Mouse (Mus musculus) lung, embryonic 16.5 days (tissue): ENCODE measurements around the gene Lrfn4. TPM values are rescaled to one million over a fixed set of nuclear protein-coding genes. Genes with fewer than 3 reads are reported as not detected.

Experiments used
- ATAC-seq: fragments of 200-750 bp; cut with Nextera tagmentation; 2 replicates; pipeline ENCODE4 v1.8.0; 2017; ENCODE audit warnings: low read depth, mild to moderate bottlenecking, moderate library complexity
- H3K27ac ChIP-seq: fragments of 300-500 bp; sonication (generic); 2 replicates; pipeline ENCODE4 v1.5.1; 2014; ENCODE audit warnings: mild to moderate bottlenecking, control low read depth, low read length
- H3K27me3 ChIP-seq: fragments of 300-500 bp; sonication (generic); 2 replicates; pipeline ENCODE4 v1.6.1; 2014; ENCODE audit warnings: low read depth, low read length, mixed read lengths; ENCODE audit not compliant: control insufficient read depth, insufficient read depth
- H3K36me3 ChIP-seq: fragments of 300-500 bp; sonication (generic); 2 replicates; pipeline ENCODE4 v1.6.1; 2014; ENCODE audit warnings: low read length; ENCODE audit not compliant: control insufficient read depth, insufficient read depth
- H3K4me1 ChIP-seq: fragments of 300-500 bp; sonication (generic); replicated peaks from 2 replicates; pipeline ENCODE4 v1.6.1; 2014; ENCODE audit warnings: low read length, mixed read lengths; ENCODE audit not compliant: control insufficient read depth, insufficient read depth
- H3K4me2 ChIP-seq: fragments of 300-500 bp; sonication (generic); 2 replicates; pipeline ENCODE4 v1.6.1; 2014; ENCODE audit warnings: low read depth, low read length, control low read depth
- H3K4me3 ChIP-seq: fragments of 300-500 bp; sonication (generic); 2 replicates; pipeline ENCODE4 v1.5.1; 2014; ENCODE audit warnings: mild to moderate bottlenecking, low read length, control low read depth
- H3K9ac ChIP-seq: fragments of 300-500 bp; sonication (generic); 2 replicates; pipeline ENCODE4 v1.6.1; 2014; ENCODE audit warnings: low read length, control low read depth
- H3K9me3 ChIP-seq: fragments of 300-500 bp; sonication (generic); 2 replicates; pipeline ENCODE4 v1.6.1; 2016; ENCODE audit warnings: low read length; ENCODE audit not compliant: control insufficient read depth
- WGBS: fragments of 180-500 bp; shearing (Covaris S2); extraction: QIAGEN DNeasy Blood & Tissue Kit; methylation state at CpG from one replicate; pipeline ENCODE4 v1.1.7; 2014; 5-methylcytosine and 5-hydroxymethylcytosine counted together
- microRNA-seq: library from miRNA; unstranded; fragments of <30 nt; microRNA quantifications from one replicate; pipeline ENCODE4, GENCODE M21; 2016
- polyA plus RNA-seq: library from polyadenylated mRNA; unstranded; fragments of >200 nt; fragmentation: Nextera tagmentation; extraction: Ambion mirVana; gene quantifications from 2 replicates; pipeline ENCODE4 v1.2.1, GENCODE M21; 2015

The Lrfn4 gene
- polyA plus RNA-seq, 1 experiment from 2014 or later = 4.1 TPM

DNA sequence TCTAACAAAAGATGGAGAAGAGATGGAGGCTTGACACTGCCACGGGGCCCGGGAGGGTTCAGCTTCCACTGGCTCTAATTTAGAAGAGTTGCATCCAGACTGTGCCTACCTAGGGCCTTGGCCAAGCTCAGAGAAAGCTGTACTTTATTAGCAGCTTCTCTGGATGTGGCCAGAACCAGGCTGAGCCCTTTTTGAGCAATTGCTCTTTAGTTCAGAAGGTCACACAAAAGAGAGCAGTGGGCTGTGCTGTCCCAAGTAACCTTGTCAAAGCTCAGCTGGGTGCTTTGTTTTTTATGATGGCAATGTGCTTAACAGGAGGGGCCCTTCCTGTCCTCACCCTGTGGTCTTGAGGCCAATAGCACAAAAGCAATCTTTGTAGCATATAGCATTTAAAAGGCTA is 47.8 kb downstream of the Lrfn4 start:
- no peak for ATAC-seq
- Histone ChIP-seq H3K9ac (no peak overlapping the region), H3K27me3 (no peaks in the 10 kb centered on the region), H3K4me1 (peaks cover 9% of the 10 kb centered on the region), H3K4me2 (no peak overlapping the region), H3K36me3 (no peaks in the 10 kb centered on the region), H3K4me3 (no peak overlapping the region), H3K27ac (no peak overlapping the region), H3K9me3 (no peaks in the 10 kb centered on the region)
- WGBS = 45% methylated on average over 2 of the region's 2 CpGs

GRCm38 (mm10) chr19:4566880-4567279 is 48.6 kb downstream of the Lrfn4 start:
- Histone ChIP-seq H3K4me2 (no peak overlapping the region), H3K9me3 (no peaks in the 10 kb centered on the region), H3K4me1 (peaks cover 9% of the 10 kb centered on the region), H3K27me3 (no peaks in the 10 kb centered on the region), H3K27ac (no peak overlapping the region), H3K36me3 (no peaks in the 10 kb centered on the region), H3K9ac (no peak overlapping the region), H3K4me3 (no peak overlapping the region)
- no peak for ATAC-seq
- WGBS = 70% methylated on average over 2 of the region's 2 CpGs

DNA sequence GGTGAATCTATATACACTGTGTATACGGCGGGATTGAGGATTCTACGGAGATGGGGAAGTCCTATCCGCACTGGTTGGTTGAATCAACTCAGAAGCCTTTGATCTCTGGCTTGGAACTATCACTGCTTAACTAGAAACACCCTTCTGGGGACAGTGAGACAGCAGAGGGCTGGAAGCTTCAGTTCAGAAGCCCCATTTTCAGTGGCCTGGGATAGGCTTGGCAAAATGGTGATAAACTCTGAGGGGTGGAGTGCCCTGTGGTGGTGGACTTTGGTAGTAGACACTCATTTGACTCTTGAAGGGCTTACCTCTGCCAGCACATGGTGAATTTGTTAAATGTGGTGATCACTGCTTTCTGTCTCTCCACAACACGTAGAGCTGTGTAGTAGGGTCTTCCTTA is 49.8 kb downstream of the Lrfn4 start:
- H3K27me3 ChIP-seq = no peaks in the 10 kb centered on the region

More for the DNA sequence above, 49.8 kb downstream of the Lrfn4 start:
- Histone ChIP-seq H3K9ac (no peak overlapping the region), H3K4me3 (no peak overlapping the region), H3K4me1 (peaks cover 9% of the 10 kb centered on the region), H3K9me3 (no peaks in the 10 kb centered on the region), H3K27ac (no peak overlapping the region), H3K4me2 (no peak overlapping the region), H3K36me3 (no peaks in the 10 kb centered on the region)
- ATAC-seq = no peak
- 87% methylated on average over 5 of the region's 5 CpGs for WGBS

Small RNA genes lying within 50 kb of the gene (microRNA-seq; reads per million reads assigned to microRNA genes)
- gene Mir6986 = 0.99 reads per million

Other genes with a start within 250 kb of the Lrfn4 start
- gene Kdm2a, start 217.4 kb downstream of the Lrfn4 start, polyA plus RNA-seq = 35.1 and 42.9 TPM in 2 replicates
- gene Rhod, start 176.2 kb downstream of the Lrfn4 start, polyA plus RNA-seq = 32.5 and 34.9 TPM in 2 replicates
- gene Syt12, start 138.2 kb downstream of the Lrfn4 start, polyA plus RNA-seq = 1.2 and 1.6 TPM in 2 replicates
- gene 2010003K11Rik, start 117.1 kb downstream of the Lrfn4 start, polyA plus RNA-seq = not detected in 2 replicates
- 21.3 and 24.7 TPM in 2 replicates for gene Pcx, start 105.2 kb downstream of the Lrfn4 start, polyA plus RNA-seq
- 68.3 and 70.1 TPM in 2 replicates for gene Rce1, start 10.0 kb upstream of the Lrfn4 start, polyA plus RNA-seq
- gene Gm960, start 83.0 kb upstream of the Lrfn4 start, polyA plus RNA-seq = 2.5 and 3.3 TPM in 2 replicates
- 1.0 and 1.4 TPM in 2 replicates for gene Sptbn2, start 95.5 kb upstream of the Lrfn4 start, polyA plus RNA-seq
- 57.6 and 58.7 TPM in 2 replicates for gene Rbm4b, start 140.8 kb upstream of the Lrfn4 start, polyA plus RNA-seq
- 52.2 and 55.1 TPM in 2 replicates for gene Rbm4, start 178.2 kb upstream of the Lrfn4 start, polyA plus RNA-seq
- gene Gm21992, start 195.9 kb upstream of the Lrfn4 start, polyA plus RNA-seq = 25.7 and 30.9 TPM in 2 replicates
- 82.4 and 88.6 TPM in 2 replicates for gene Rbm14, start 196.0 kb upstream of the Lrfn4 start, polyA plus RNA-seq
- gene Ccs, start 223.7 kb upstream of the Lrfn4 start, polyA plus RNA-seq = 53.7 and 60.1 TPM in 2 replicates
- gene Ccdc87, start 223.7 kb upstream of the Lrfn4 start, polyA plus RNA-seq = 0.65 and 0.72 TPM in 2 replicates
- 23.5 and 26.6 TPM in 2 replicates for gene Ctsf, start 239.5 kb upstream of the Lrfn4 start, polyA plus RNA-seq